8 mouse cellular contexts compared by ENCODE assay signal in genomic region chr12:110187246-110188135, GRCm38 (mm10).
DNase-seq lines count a peak whose midpoint lies in the region; ATAC-seq lines count a peak whose summit lies in the region.

No protein-coding gene starts in this region.

- WGBS in heart, embryonic 10.5 days, result 2% methylated on average over 49 of the region's 49 CpGs
- WGBS in embryonic facial prominence, embryonic 11.5 days, result under 1% methylated on average over 49 of the region's 49 CpGs
- 9% methylated on average over 46 of the region's 49 CpGs for WGBS in intestine, embryonic 16.5 days
- 1% methylated on average over 46 of the region's 49 CpGs for WGBS in neural tube, embryonic 11.5 days

- H3K4me2 ChIP-seq in embryonic facial prominence, embryonic 11.5 days (ENCODE audit: low read depth, low read length), result peak overlapping the region; percentile 58
- H3K4me2 ChIP-seq in intestine, embryonic 16.5 days (ENCODE audit: low read depth, low read length), result peak overlapping the region; percentile 4; the same call in 1 of the 2 replicates
- H3K4me2 ChIP-seq in neural tube, embryonic 11.5 days (ENCODE audit: low read depth), result peak overlapping the region; percentile 60

- DNase-seq in heart, embryonic 10.5 days (ENCODE audit: low spot score), result no peak
- no peak for DNase-seq in heart, postnatal 36 days
- peak; percentile 60 for DNase-seq in embryonic facial prominence, embryonic 11.5 days (ENCODE audit: low spot score)
- peak; percentile 73 for DNase-seq in neural tube, embryonic 11.5 days (ENCODE audit: low spot score)
- no peak for DNase-seq in cerebellum, adult 11 months
- no peak for DNase-seq in heart, postnatal 25 days (ENCODE audit: low spot score)
- DNase-seq in left cerebral cortex, adult 8-10 months (ENCODE audit: low spot score in 2 of 2), result no peak

- H3K4me1 ChIP-seq in heart, embryonic 10.5 days, result peaks cover 26% of the 10 kb centered on the region
- H3K4me1 ChIP-seq in embryonic facial prominence, embryonic 11.5 days (ENCODE audit: control insufficient read depth, insufficient read depth, low read length), result peaks cover 10% of the 10 kb centered on the region
- peaks cover 10% of the 10 kb centered on the region for H3K4me1 ChIP-seq in intestine, embryonic 16.5 days (ENCODE audit: control insufficient read depth, insufficient read depth, low read length)
- H3K4me1 ChIP-seq in neural tube, embryonic 11.5 days (ENCODE audit: control insufficient read depth, insufficient read depth, low read length), result peaks cover 21% of the 10 kb centered on the region

- ATAC-seq in embryonic facial prominence, embryonic 11.5 days (replicated peaks; ENCODE audit: insufficient number of reproducible peaks, low FRiP score, low TSS enrichment, low read depth), result peak; percentile 65
- no peak for ATAC-seq in intestine, embryonic 16.5 days
- ATAC-seq in neural tube, embryonic 11.5 days (ENCODE audit: insufficient read depth, low FRiP score, low TSS enrichment), result peak; percentile 67

- intact Hi-C loops in heart, postnatal 36 days (cut with DNase I), result no loop called here
- intact Hi-C loops in heart, postnatal 25 days (cut with DNase I), result no loop called here

- H3K9me3 ChIP-seq in heart, embryonic 10.5 days, result no peaks in the 10 kb centered on the region
- H3K9me3 ChIP-seq in embryonic facial prominence, embryonic 11.5 days (replicated peaks; ENCODE audit: control insufficient read depth, low read length), result no peaks in the 10 kb centered on the region
- H3K9me3 ChIP-seq in intestine, embryonic 16.5 days (ENCODE audit: control insufficient read depth, low read length), result no peaks in the 10 kb centered on the region
- H3K9me3 ChIP-seq in neural tube, embryonic 11.5 days (ENCODE audit: control insufficient read depth, low read length), result no peaks in the 10 kb centered on the region

- peaks cover 96% of the 10 kb centered on the region for H3K27me3 ChIP-seq in heart, embryonic 10.5 days (ENCODE audit: insufficient read depth, poor library complexity, severe bottlenecking)
- H3K27me3 ChIP-seq in embryonic facial prominence, embryonic 11.5 days (ENCODE audit: control insufficient read depth, insufficient read depth, low read length), result peaks cover 38% of the 10 kb centered on the region
- H3K27me3 ChIP-seq in intestine, embryonic 16.5 days (replicated peaks; ENCODE audit: control insufficient read depth, insufficient read depth, low read length), result peaks cover 43% of the 10 kb centered on the region
- H3K27me3 ChIP-seq in neural tube, embryonic 11.5 days (ENCODE audit: control insufficient read depth, insufficient read depth, low read length), result peaks cover 25% of the 10 kb centered on the region

- H3K36me3 ChIP-seq in heart, embryonic 10.5 days, result no peaks in the 10 kb centered on the region
- H3K36me3 ChIP-seq in embryonic facial prominence, embryonic 11.5 days (replicated peaks; ENCODE audit: control insufficient read depth, insufficient read depth, low read depth, low read length), result no peaks in the 10 kb centered on the region
- H3K36me3 ChIP-seq in intestine, embryonic 16.5 days (ENCODE audit: control insufficient read depth, insufficient read depth, low read length), result no peaks in the 10 kb centered on the region
- H3K36me3 ChIP-seq in neural tube, embryonic 11.5 days (ENCODE audit: control insufficient read depth, insufficient read depth, low read length), result no peaks in the 10 kb centered on the region

- no peak overlapping the region for H3K27ac ChIP-seq in heart, embryonic 10.5 days
- H3K27ac ChIP-seq in embryonic facial prominence, embryonic 11.5 days (replicated peaks; ENCODE audit: low read depth, low read length), result peak overlapping the region; percentile 56
- no peak overlapping the region for H3K27ac ChIP-seq in intestine, embryonic 16.5 days (ENCODE audit: low read length)
- peak overlapping the region; percentile 78 for H3K27ac ChIP-seq in neural tube, embryonic 11.5 days (ENCODE audit: low read depth, low read length)

- H3K9ac ChIP-seq in embryonic facial prominence, embryonic 11.5 days (replicated peaks; ENCODE audit: low read length), result peak overlapping the region; percentile 44
- H3K9ac ChIP-seq in intestine, embryonic 16.5 days (ENCODE audit: low read depth, low read length), result no peak overlapping the region
- H3K9ac ChIP-seq in neural tube, embryonic 11.5 days (ENCODE audit: low read length), result peak overlapping the region; percentile 63

- peak overlapping the region; percentile 50 for H3K4me3 ChIP-seq in heart, embryonic 10.5 days
- peak overlapping the region; percentile 30 for H3K4me3 ChIP-seq in embryonic facial prominence, embryonic 11.5 days (ENCODE audit: low read depth, low read length)
- H3K4me3 ChIP-seq in intestine, embryonic 16.5 days (ENCODE audit: low read length), result no peak overlapping the region
- H3K4me3 ChIP-seq in neural tube, embryonic 11.5 days (ENCODE audit: low read depth, low read length), result peak overlapping the region; percentile 38

Comparison
In these comparisons a context has a peak if more than half of its experiments do, and no peak if none do; other contexts are left out.
1. DNase-seq: peak in embryonic facial prominence, embryonic 11.5 days (single experiment) and neural tube, embryonic 11.5 days (single experiment); none in heart, embryonic 10.5 days (single experiment), heart, postnatal 36 days (0 of 2), cerebellum, adult 11 months (single experiment), heart, postnatal 25 days (single experiment) and left cerebral cortex, adult 8-10 months (0 of 2).
2. H3K27ac ChIP-seq: peak in embryonic facial prominence, embryonic 11.5 days (single experiment) and neural tube, embryonic 11.5 days (single experiment); none in heart, embryonic 10.5 days (single experiment) and intestine, embryonic 16.5 days (single experiment).
3. H3K4me2 ChIP-seq: peak in every context shown above with its lines; median percentile 60 in neural tube, embryonic 11.5 days; 58 in embryonic facial prominence, embryonic 11.5 days; 4 in intestine, embryonic 16.5 days.